Mouse (Mus musculus): ENCODE measurements around the gene Tfap2b. TPM values are rescaled to one million over a fixed set of nuclear protein-coding genes. Genes with fewer than 3 reads are reported as not detected.

Gene Tfap2b
- polyA plus RNA-seq, 1 experiment, result 17.9 TPM

- H3K4me3 ChIP-seq (replicated peaks; ENCODE audit: insufficient read depth, low read depth, low read length), result no peak overlapping the region
- no peak overlapping the region for H3K27ac ChIP-seq (ENCODE audit: insufficient read depth, low read length)
- WGBS, result 4% methylated on average over 19 of the region's 19 CpGs
- H3K27me3 ChIP-seq (ENCODE audit: control insufficient read depth, insufficient read depth, low read length), result peaks cover 2% of the 10 kb centered on the region; the same call in 1 of the 2 replicates
- TF ChIP-seq CTCF (IDR thresholded peaks at IDR 0.05; ENCODE audit: borderline replicate concordance, insufficient read depth, low read depth, low read length) (no peak), POLR2A (IDR thresholded peaks at IDR 0.05; ENCODE audit: borderline replicate concordance, insufficient read depth, low read length) (no peak)
- no peaks in the 10 kb centered on the region for H3K4me1 ChIP-seq (ENCODE audit: control insufficient read depth, insufficient read depth, low read length)
- no peak for DNase-seq
Observed at GRCm38 (mm10) chr1:19233857-19234256, 25.1 kb downstream of the Tfap2b start.

GRCm38 (mm10) chr1:19234432-19235205 is 25.9 kb downstream of the Tfap2b start:
- peaks cover 2% of the 10 kb centered on the region; the same call in 1 of the 2 replicates for H3K27me3 ChIP-seq (ENCODE audit: control insufficient read depth, insufficient read depth, low read length)

GRCm38 (mm10) chr1:19236051-19236450 is 27.3 kb downstream of the Tfap2b start:
- no peaks in the 10 kb centered on the region for H3K4me1 ChIP-seq (ENCODE audit: control insufficient read depth, insufficient read depth, low read length)
- WGBS, result 6% methylated on average over 5 of the region's 5 CpGs
- no peak for DNase-seq
- no peak overlapping the region for H3K27ac ChIP-seq (ENCODE audit: insufficient read depth, low read length)
- H3K4me3 ChIP-seq (replicated peaks; ENCODE audit: insufficient read depth, low read depth, low read length), result no peak overlapping the region
- peaks cover 4% of the 10 kb centered on the region; the same call in 1 of the 2 replicates for H3K27me3 ChIP-seq (ENCODE audit: control insufficient read depth, insufficient read depth, low read length)
- TF ChIP-seq POLR2A (IDR thresholded peaks at IDR 0.05; ENCODE audit: borderline replicate concordance, insufficient read depth, low read length), result no peak
- no peak for TF ChIP-seq CTCF (IDR thresholded peaks at IDR 0.05; ENCODE audit: borderline replicate concordance, insufficient read depth, low read depth, low read length)

More at GRCm38 (mm10) chr1:19234432-19235205, 25.9 kb downstream of the Tfap2b start:
- DNase-seq, result no peak
- Histone ChIP-seq H3K4me1 (ENCODE audit: control insufficient read depth, insufficient read depth, low read length) (no peaks in the 10 kb centered on the region), H3K4me3 (replicated peaks; ENCODE audit: insufficient read depth, low read depth, low read length) (no peak overlapping the region), H3K27ac (ENCODE audit: insufficient read depth, low read length) (no peak overlapping the region)
- 5% methylated on average over 31 of the region's 31 CpGs for WGBS
- TF ChIP-seq POLR2A (IDR thresholded peaks at IDR 0.05; ENCODE audit: borderline replicate concordance, insufficient read depth, low read length) (no peak), CTCF (IDR thresholded peaks at IDR 0.05; ENCODE audit: borderline replicate concordance, insufficient read depth, low read depth, low read length) (no peak)

GRCm38 (mm10) chr1:19236591-19236990 is 27.9 kb downstream of the Tfap2b start:
- TF ChIP-seq POLR2A (IDR thresholded peaks at IDR 0.05; ENCODE audit: borderline replicate concordance, insufficient read depth, low read length) (no peak), CTCF (IDR thresholded peaks at IDR 0.05; ENCODE audit: borderline replicate concordance, insufficient read depth, low read depth, low read length) (no peak)
- no peak overlapping the region for H3K4me3 ChIP-seq (replicated peaks; ENCODE audit: insufficient read depth, low read depth, low read length)
- H3K27ac ChIP-seq (ENCODE audit: insufficient read depth, low read length), result no peak overlapping the region
- H3K4me1 ChIP-seq (ENCODE audit: control insufficient read depth, insufficient read depth, low read length), result no peaks in the 10 kb centered on the region
- peaks cover 4% of the 10 kb centered on the region; the same call in 1 of the 2 replicates for H3K27me3 ChIP-seq (ENCODE audit: control insufficient read depth, insufficient read depth, low read length)
- 2% methylated on average over 21 of the region's 21 CpGs for WGBS
- DNase-seq, result no peak

- no peak for TF ChIP-seq CTCF (IDR thresholded peaks at IDR 0.05; ENCODE audit: borderline replicate concordance, insufficient read depth, low read depth, low read length)
- no peak for TF ChIP-seq POLR2A (IDR thresholded peaks at IDR 0.05; ENCODE audit: borderline replicate concordance, insufficient read depth, low read length)
- Histone ChIP-seq H3K27me3 (ENCODE audit: control insufficient read depth, insufficient read depth, low read length) (peaks cover 4% of the 10 kb centered on the region; the same call in 1 of the 2 replicates), H3K27ac (ENCODE audit: insufficient read depth, low read length) (no peak overlapping the region), H3K4me3 (replicated peaks; ENCODE audit: insufficient read depth, low read depth, low read length) (no peak overlapping the region), H3K4me1 (ENCODE audit: control insufficient read depth, insufficient read depth, low read length) (no peaks in the 10 kb centered on the region)
- 5% methylated on average over 9 of the region's 9 CpGs for WGBS
- DNase-seq, result no peak
Observed at GRCm38 (mm10) chr1:19237061-19237460, 28.3 kb downstream of the Tfap2b start.

- no peaks in the 10 kb centered on the region for H3K4me1 ChIP-seq (ENCODE audit: control insufficient read depth, insufficient read depth, low read length)
- 10% methylated on average over 8 of the region's 8 CpGs for WGBS
- no peak for TF ChIP-seq CTCF (IDR thresholded peaks at IDR 0.05; ENCODE audit: borderline replicate concordance, insufficient read depth, low read depth, low read length)
- TF ChIP-seq POLR2A (IDR thresholded peaks at IDR 0.05; ENCODE audit: borderline replicate concordance, insufficient read depth, low read length), result no peak
- H3K4me3 ChIP-seq (replicated peaks; ENCODE audit: insufficient read depth, low read depth, low read length), result no peak overlapping the region
- DNase-seq, result no peak
- no peak overlapping the region for H3K27ac ChIP-seq (ENCODE audit: insufficient read depth, low read length)
- peaks cover 4% of the 10 kb centered on the region; the same call in 1 of the 2 replicates for H3K27me3 ChIP-seq (ENCODE audit: control insufficient read depth, insufficient read depth, low read length)
Observed at GRCm38 (mm10) chr1:19237721-19238410, 29.2 kb downstream of the Tfap2b start.

- H3K27ac ChIP-seq (ENCODE audit: insufficient read depth, low read length), result no peak overlapping the region
Observed at GRCm38 (mm10) chr1:19240054-19240453, 31.3 kb downstream of the Tfap2b start.

More at GRCm38 (mm10) chr1:19240054-19240453, 31.3 kb downstream of the Tfap2b start:
- DNase-seq, result no peak
- no peak for TF ChIP-seq POLR2A (IDR thresholded peaks at IDR 0.05; ENCODE audit: borderline replicate concordance, insufficient read depth, low read length)
- no peak for TF ChIP-seq CTCF (IDR thresholded peaks at IDR 0.05; ENCODE audit: borderline replicate concordance, insufficient read depth, low read depth, low read length)
- Histone ChIP-seq H3K4me1 (ENCODE audit: control insufficient read depth, insufficient read depth, low read length) (no peaks in the 10 kb centered on the region), H3K27me3 (ENCODE audit: control insufficient read depth, insufficient read depth, low read length) (peaks cover 1% of the 10 kb centered on the region; the same call in 1 of the 2 replicates), H3K4me3 (replicated peaks; ENCODE audit: insufficient read depth, low read depth, low read length) (no peak overlapping the region)
